Mouse (Mus musculus) myocyte (in vitro differentiated cells): ENCODE results near the gene Plac8.

Experiments used
- CEBPB ChIP-seq: IDR thresholded peaks from 2 replicates; pipeline ENCODE4 v1.6.1; 2011; ENCODE audit warnings: mild to moderate bottlenecking, moderate library complexity; ENCODE audit not compliant: poor library complexity, insufficient read depth, severe bottlenecking
- E2F4 ChIP-seq: IDR thresholded peaks from one replicate; pipeline ENCODE4 v1.6.1; 2011; ENCODE audit warnings: mild to moderate bottlenecking, control low read depth, moderate library complexity; ENCODE audit not compliant: insufficient read depth
- MAX ChIP-seq: IDR thresholded peaks from one replicate; pipeline ENCODE4 v1.6.1; 2011; ENCODE audit warnings: low read depth, mild to moderate bottlenecking, control low read depth
- MYOD1 ChIP-seq, 3 experiments: IDR thresholded peaks; one replicate each; pipeline ENCODE4 v1.6.1; 2011; ENCODE audit warnings: control low read depth in 2 of 3, low read depth in 2 of 3, mild to moderate bottlenecking in 2 of 3, moderate library complexity in 1 of 3; ENCODE audit not compliant: insufficient read length in 2 of 3, control insufficient read depth in 1 of 3
- MYOG ChIP-seq, 3 experiments: IDR thresholded peaks; one replicate each; pipeline ENCODE4 v1.6.1; 2011; ENCODE audit warnings: control low read depth in 2 of 3, low read depth in 2 of 3, mild to moderate bottlenecking in 2 of 3; ENCODE audit not compliant: insufficient read length in 2 of 3, control insufficient read depth in 1 of 3, insufficient read depth in 1 of 3
- POLR2A ChIP-seq: IDR thresholded peaks from one replicate; pipeline ENCODE4 v1.6.1; 2011; ENCODE audit warnings: low read depth, mild to moderate bottlenecking, control low read depth, moderate library complexity; ENCODE audit not compliant: insufficient read length
- POLR2AphosphoS2 ChIP-seq: IDR thresholded peaks from one replicate; pipeline ENCODE4 v1.6.1; 2011; ENCODE audit warnings: low read depth, control low read depth; ENCODE audit not compliant: insufficient read length
- REST ChIP-seq: IDR thresholded peaks from one replicate; pipeline ENCODE4 v1.6.1; 2011; ENCODE audit warnings: mild to moderate bottlenecking, control low read depth, moderate library complexity; ENCODE audit not compliant: insufficient read depth, insufficient read length
- SRF ChIP-seq: IDR thresholded peaks from one replicate; pipeline ENCODE4 v1.6.1; 2011; ENCODE audit warnings: low read depth; ENCODE audit not compliant: control insufficient read depth, insufficient read length
- TCF12 ChIP-seq: IDR thresholded peaks from one replicate; pipeline ENCODE4 v1.6.1; 2011; ENCODE audit warnings: mild to moderate bottlenecking, control low read depth; ENCODE audit not compliant: poor library complexity, insufficient read depth, severe bottlenecking
- USF1 ChIP-seq: IDR thresholded peaks from one replicate; pipeline ENCODE4 v1.6.1; 2011; ENCODE audit warnings: low read depth, mild to moderate bottlenecking, control low read depth, moderate library complexity

DNA sequence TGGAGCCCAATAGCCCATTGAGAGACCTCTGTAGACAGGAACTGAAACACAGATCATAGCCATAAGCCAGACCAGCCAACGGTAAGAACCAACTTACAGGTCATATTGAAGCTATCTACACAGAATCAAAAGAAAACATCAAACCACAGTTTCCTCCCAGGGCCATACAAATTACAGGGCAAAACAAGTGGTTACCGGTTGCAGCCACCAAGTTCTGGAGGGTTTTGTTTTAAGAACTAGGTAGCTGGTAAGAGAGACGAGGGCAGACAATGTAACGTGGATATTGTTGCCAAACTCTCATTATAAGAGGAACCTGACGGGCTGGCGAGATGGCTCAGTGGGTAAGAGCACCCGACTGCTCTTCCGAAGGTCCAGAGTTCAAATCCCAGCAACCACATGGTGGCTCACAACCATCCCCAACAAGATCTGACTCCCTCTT is 13.2 kb upstream of the Plac8 start:
- no peak for TF ChIP-seq POLR2A
- no peak for TF ChIP-seq MAX
- TF ChIP-seq E2F4: no peak
- TF ChIP-seq TCF12: no peak
- no peak for TF ChIP-seq MYOG (IDR thresholded peaks at IDR 0.05; ENCODE audit: control insufficient read depth in 1 of 3, insufficient read depth in 1 of 3, insufficient read length in 2 of 3, low read depth in 2 of 3)
- no peak for TF ChIP-seq MYOD1 (IDR thresholded peaks at IDR 0.05; ENCODE audit: control insufficient read depth in 1 of 3, insufficient read length in 2 of 3, low read depth in 2 of 3)
- no peak for TF ChIP-seq SRF
- no peak for TF ChIP-seq REST
- no peak for TF ChIP-seq CEBPB
- TF ChIP-seq POLR2AphosphoS2: no peak
- TF ChIP-seq USF1: no peak
